Mouse (Mus musculus): Measurements from ENCODE around the gene Sqor. TPM values are rescaled to one million over a fixed set of nuclear protein-coding genes. Genes with fewer than 3 reads are reported as not detected.
A peak's percentile ranks its signal among the peaks of the same experiment; 100 is the strongest.

Gene Sqor
- total RNA-seq, 2 experiments from 2014 or later = 6.3 to 7.3 TPM

DNA sequence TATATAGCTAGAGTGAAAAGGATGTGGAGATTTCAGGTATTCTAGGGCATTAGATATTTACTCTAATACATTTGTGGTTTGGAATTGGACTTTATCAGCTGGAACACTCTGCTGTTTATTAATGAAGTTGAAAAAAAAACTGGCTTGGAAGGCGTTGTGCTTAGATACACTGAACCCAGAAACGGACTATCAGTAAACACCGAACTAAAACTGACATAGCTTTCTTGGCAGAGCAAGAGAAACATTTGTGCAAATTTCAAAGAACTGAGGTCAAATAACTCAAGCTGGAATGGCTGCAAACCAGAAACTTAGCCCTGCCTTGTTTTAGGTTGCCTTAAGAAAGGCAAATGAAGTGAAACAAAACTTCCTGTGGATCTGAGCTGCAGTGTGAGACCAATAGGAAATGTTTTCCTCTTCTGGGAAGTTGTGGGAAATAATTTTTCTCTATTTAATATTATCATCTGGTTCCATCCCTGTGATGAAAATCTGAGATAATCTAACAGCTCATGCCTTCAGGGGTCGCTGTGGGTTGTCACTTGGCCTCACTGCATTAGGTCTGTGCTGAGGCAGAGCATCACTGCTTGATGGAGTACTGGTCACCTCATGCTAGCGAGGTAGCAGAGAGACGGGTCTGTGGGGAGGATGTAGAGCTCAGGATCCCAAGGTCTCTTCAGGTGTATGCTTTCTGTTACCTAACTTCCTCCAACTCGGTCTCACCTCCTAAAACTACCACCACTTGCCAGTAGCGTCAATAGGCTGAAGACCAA, 16.7 kb downstream of the Sqor start:
- no peak for DNase-seq (ENCODE audit: low spot score in 2 of 2)

DNA sequence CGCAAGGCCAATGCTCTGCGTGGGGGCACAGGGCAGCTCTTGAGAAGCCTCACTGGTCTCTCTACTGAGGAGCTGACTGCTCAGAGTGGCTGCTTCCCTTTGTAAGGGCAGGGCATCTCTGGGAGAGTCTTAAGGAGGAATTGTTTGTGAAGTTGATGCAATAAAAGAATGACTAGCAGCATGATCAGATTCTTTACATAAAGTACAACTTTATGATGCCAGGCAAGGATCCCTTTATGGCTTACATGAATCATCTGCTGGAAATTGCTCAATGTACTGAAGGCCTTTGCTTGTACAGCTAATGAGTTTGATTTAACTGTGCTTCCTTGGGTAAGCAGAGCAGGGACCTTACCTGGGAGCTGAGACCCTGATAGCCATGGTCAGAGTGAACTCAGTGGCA, 18.7 kb downstream of the Sqor start:
- no peak for DNase-seq (ENCODE audit: low spot score in 2 of 2)

DNA sequence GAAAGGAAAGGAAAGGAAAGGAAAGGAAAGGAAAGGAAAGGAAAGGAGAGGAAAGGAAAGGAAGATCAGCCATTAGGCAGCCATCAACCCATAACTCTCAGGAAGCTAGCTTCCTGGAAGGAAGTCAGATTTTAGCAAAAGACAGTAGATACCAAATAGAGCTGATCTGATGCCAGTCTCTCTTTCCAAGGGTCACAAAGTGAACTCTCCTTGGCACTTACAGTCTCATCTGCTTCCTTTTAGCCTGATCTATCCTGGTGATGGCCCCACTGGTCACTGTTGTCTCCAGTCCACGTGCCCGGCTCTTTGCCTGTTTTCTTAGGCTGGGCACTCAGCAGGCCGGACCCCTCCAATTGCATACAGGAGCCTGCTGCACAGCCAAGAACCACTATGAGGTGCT, 19.7 kb downstream of the Sqor start:
- DNase-seq (ENCODE audit: low spot score in 2 of 2) = no peak

DNA sequence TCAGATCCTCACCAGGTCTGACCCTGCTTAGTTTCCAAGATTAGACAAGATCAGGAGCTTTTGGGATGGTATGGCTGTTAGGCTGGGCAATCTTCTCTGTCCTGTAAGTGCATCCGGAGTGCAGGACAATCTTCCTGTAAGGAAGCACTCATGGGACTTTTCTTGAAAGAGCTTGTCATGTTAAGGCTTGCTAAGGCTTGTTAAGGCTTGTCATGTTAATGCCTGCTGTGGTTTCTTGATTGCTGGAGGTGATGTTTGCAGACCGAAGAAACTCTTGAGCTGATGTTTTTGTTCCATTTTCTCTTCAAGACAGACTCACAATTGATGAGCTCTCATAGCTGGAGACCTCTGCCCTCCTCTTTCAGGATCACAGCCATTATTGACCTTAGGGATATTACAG, 21.1 kb downstream of the Sqor start:
- no peak for DNase-seq (ENCODE audit: low spot score in 2 of 2)

DNA sequence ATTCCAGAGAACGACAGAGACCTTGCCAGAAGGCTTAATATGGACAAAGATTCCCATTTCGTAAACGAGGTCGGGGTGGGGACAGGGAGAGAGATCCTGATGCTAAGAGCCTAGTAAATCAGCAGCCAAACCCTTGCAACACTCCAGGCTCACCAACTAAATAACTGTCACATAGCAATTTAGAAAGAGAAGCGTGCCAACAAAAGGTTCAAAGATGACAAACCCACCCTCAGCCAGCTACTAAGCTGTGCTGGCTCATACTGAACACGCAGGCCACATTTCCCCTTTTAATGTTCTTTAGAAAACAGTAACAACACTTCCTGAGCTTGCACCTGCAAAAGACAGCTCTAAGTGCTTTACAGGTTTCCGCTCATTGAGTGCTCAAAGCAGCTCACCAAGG, 24.3 kb downstream of the Sqor start:
- no peak for DNase-seq (ENCODE audit: low spot score in 2 of 2)

DNA sequence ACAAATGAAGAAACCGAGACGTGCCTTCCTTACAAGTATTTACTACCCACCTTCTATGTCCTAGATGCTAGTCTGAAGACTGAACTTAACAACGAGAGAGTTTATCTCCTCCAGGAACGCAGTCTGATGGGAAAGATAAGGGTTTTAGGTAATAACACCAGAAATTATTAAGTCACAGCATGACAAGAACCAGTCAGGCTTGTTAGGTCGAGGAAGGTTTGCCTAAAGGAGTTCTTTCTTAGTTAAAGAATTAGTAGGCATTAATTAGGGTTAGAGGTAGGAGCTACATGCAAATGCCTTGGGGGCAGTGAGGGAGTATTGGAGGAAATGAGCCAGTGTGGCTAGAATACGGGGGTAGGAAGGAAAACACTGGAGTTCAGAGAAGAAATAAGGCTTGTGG, 24.7 kb downstream of the Sqor start:
- DNase-seq (ENCODE audit: low spot score in 2 of 2) = no peak

DNA sequence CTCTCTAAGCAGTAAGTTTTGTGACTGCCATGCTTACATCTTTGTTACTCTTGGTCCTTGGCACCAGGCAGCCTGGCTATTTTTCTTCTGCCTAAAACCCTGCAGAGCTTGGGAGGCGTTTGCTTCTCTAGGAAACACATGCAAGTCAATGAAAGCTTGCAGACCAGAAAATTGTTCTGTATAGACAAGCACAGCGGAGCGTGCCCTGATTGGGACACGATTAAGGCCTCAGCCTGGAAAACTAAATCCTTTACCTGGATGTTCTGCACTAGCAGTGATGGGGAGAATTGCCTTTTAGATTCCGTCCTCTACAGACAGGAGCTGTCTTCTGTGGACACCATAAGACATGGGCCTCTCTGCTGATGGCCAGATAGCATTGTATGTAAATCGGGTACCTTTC, 39.4 kb downstream of the Sqor start:
- DNase-seq (ENCODE audit: low spot score in 2 of 2) = no peak

DNA sequence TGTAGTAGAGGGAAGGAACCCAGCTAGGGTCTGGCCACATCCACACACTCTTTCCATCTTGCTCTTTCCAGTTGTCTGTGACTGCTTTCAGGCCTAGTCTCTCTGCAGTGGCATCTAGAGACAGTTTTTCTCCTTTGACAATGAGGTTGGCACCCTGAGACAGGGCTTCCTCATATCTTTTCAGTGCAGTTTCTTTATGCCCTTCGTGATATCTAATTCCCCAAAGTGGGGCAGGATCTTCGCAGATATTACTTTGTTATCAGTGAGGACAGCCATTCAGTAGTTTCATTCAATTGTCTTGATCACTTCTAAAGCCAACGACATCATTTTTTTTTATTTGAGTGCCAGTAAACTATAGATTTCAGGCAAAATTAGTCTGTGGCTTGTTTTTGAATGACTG, 41.0 kb downstream of the Sqor start:
- DNase-seq (ENCODE audit: low spot score in 2 of 2) = no peak

DNA sequence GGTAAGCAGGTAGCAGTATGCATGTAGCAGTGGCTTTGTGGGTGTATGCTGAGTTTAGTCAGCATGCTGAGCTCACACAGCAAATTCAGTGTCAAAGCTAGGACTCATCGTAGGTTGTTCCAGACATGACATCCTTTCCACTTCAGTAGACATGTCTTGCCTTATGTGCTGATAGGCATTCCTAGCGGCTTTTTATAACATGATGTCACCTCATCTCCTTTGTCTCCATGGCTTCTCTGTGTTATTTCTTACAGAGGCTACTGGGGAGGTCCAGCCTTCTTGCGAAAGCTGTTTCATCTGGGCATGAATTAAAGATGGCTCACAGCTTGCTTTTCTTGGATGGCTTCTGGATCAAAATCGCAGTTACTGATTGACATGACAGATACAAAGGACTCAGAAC, 44.0 kb downstream of the Sqor start:
- no peak for DNase-seq (ENCODE audit: low spot score in 2 of 2)

DNA sequence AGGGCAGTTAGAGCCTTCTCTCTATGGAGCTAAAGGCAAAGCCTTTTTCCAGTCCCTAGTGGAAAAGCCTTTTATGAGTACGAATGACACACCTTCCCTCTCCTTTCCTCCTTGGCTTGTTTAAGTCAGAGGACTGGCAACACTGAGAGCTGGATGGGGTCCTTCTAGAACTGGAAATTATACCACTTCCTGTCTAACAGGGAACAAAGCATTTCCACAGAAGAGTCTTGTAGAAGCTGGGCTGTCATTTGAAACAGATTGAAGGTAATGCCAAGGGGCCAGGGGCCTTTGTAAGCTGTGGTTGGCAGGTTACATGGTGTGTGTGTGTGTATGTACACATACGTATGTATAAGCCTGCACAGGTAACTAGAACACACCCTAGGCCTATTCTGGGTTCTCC, 51.9 kb downstream of the Sqor start:
- no peak for DNase-seq (ENCODE audit: low spot score in 2 of 2)

DNA sequence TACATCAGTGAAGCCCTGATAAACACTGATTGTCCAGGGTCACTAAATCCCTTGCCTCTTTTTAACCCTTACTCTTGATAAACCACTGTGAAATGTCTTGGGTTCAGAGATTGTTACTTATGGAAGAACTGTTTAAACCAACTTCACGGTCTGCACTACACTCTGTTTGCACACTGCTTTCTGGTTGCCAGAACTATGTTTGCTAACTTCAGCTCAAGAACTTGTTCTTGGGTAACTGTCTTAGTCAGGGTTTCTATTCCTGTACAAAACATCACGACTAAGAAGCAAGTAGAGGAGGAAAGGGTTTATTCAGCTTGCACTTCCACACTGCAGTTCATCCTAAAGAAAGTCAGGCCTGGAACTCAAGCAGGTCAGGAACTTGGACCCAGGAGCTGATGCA, 56.2 kb downstream of the Sqor start:
- no peak for DNase-seq (ENCODE audit: low spot score in 2 of 2)

DNA sequence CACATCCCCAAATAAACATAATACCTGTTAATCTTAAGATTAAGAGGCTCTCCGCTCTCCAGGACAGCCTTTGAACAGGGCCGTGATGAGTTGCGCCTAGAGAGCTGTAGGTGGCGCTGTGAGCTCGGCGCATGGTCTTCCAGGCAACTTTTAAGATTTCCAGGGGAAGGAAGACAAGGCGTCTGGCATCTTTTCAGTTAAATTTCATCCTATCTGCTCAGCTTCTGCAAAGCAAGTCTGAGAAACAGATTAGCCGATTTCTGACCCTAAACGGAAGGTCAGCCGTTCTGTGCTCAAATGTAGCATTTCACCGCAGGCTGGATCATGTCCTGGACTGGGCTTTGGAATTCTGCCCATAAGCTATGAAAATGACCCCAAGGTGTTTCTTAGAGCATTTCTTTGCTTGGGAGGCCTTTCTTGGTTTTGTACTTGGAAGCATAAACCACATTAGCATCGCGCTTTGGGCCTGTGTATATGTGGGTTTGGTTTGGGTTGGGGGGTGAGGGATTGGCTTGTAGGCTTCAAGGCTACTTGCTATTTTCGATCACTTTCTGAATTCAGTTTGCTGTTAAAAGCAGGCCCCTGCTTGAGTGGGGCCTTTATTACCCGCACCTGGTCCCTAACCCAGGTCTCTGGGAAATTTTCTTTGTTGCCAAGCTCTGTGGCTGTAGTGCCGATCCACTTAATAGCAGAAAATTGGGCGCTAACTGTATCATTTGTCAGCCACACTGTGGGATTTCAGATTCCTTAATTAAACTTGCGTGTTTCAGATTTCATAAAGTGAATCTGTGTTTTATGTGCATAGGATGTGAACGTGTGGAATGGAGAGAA, 60.6 kb downstream of the Sqor start:
- DNase-seq (ENCODE audit: low spot score in 2 of 2) = peak; percentile 51 to 70

DNA sequence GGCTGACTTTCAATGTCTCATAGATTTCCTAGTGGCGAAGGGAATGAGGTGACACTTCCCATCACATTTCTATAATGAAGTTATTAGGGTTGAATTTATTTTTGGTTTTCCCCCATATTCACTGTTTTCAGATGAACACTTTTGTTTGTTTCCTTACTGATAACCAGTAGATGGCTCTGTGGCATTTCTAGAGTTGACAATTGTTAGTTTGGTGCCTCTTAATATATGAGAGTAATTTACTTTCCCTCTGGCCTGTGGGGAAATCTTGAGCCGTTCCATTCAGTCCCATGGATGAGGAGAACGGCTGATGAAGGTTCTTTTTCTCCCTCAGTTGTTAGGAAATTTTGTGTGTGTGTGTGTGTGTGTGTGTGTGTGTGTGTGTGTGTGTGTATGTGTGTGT, 61.3 kb downstream of the Sqor start:
- DNase-seq (ENCODE audit: low spot score in 2 of 2) = no peak

DNA sequence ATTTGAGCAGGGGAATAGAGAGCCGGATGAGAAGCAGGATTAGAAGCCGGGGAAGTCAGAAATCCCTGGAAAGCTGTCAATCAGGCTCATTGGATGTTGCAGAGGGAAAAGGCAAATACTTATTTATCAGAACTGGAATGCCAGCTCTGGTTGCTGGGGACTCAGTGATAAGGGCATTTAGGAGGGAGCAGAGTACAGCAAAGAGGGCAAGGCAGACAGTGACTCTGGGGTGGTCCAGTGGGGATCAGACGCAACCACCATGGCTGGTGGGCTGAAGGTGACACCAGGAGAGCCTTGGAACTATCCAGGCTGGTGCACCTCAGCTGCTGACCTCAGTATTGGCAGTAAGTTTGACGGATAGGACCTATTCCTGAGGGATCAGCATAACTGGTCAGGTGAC, 89.6 kb downstream of the Sqor start:
- no peak for DNase-seq (ENCODE audit: low spot score in 2 of 2)

DNA sequence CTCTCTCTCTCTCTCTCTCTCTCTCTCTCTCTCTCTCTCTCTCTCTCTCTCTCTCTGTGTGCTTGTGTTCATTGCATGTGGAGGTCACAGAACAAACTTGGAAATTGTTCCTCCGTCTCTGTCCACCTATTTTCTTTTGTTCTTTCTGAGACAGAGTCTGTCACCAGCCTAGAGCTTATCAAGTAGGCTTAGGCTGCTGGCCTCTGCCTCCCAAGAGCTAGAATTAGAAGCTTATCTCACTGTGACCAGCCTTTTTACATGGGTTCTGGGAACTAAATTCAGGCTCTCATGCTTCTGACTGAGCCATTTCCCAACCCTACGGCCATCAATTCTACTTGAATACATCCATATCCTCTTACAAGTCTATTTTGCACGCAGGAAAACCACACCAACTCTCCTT, 90.3 kb downstream of the Sqor start:
- DNase-seq (ENCODE audit: low spot score in 2 of 2) = no peak

Other genes starting within 250 kb of the Sqor start
- 10 to 100 TPM; 66.0 to 74.6 TPM for gene Gatm, start 153.9 kb upstream of the Sqor start, total RNA-seq (2021)
- not detected for gene AA467197, start 128.3 kb upstream of the Sqor start, total RNA-seq (2021)
- gene Slc30a4, start 62.6 kb upstream of the Sqor start, total RNA-seq (2021) = 10 to 100 TPM; 49.1 to 50.6 TPM
- 10 to 100 TPM; 26.8 to 30.6 TPM for gene Bloc1s6, start 26.7 kb upstream of the Sqor start, total RNA-seq (2021)

All from left cerebral cortex, adult 18-20 months (tissue).